Mouse (Mus musculus) frontal cortex, postnatal 10 days (tissue): ENCODE measurements around the gene Chrdl1.

Experiments
- DNase-seq, 2 experiments: peaks; one replicate each; pipeline ENCODE4 v3.0.0; 2022; ENCODE audit warnings: low spot score in 2 of 2, mixed read lengths in 1 of 2

Gene Chrdl1

GRCm38 (mm10) chrX:143393791-143394369 is at the start of gene Chrdl1:
Gene Chrdl1, minus strand, starts transcription at chrX:143394262.
- peak in 1 of 2 experiments; percentile 11 for DNase-seq

DNA sequence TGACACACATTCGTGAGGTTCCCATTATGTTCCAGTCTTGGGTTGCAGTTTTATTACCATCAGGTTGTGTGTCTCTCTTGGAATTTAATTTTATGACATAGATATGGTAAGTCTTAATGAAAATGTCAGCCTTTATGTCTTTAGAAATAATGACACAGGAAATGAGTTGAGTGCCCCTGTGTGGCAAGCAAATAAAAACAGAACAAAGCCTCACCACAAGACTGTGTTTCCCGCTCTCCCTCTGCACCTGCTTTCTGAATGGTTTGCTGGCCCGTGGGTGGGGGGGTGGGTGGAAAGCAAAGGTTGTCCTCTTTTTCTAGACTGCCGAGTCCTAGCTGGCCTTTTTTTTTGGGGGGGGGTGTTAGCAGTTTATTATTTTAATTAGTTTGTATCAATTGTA is 48.6 kb upstream of the Chrdl1 start:
- DNase-seq: no peak

DNA sequence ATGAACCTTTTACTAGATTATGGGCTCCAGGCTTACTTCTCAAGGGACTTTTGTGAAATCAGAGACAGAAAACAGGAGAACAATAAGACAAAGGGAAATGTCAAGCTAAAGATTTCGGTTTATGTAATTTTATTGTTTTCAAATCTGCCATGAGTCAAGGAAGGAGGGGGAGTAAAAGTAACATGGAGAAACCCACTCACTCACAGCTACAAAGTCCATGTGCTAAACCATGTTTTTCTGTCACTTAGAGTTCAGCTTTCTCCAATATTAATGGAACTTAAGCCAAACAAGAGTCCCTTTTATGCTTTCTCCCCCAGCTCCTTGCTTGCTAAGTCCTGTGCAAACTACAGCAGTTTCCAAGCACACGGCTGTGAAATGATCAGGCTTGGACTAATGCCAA is 10.5 kb upstream of the Chrdl1 start:
- no peak for DNase-seq

DNA sequence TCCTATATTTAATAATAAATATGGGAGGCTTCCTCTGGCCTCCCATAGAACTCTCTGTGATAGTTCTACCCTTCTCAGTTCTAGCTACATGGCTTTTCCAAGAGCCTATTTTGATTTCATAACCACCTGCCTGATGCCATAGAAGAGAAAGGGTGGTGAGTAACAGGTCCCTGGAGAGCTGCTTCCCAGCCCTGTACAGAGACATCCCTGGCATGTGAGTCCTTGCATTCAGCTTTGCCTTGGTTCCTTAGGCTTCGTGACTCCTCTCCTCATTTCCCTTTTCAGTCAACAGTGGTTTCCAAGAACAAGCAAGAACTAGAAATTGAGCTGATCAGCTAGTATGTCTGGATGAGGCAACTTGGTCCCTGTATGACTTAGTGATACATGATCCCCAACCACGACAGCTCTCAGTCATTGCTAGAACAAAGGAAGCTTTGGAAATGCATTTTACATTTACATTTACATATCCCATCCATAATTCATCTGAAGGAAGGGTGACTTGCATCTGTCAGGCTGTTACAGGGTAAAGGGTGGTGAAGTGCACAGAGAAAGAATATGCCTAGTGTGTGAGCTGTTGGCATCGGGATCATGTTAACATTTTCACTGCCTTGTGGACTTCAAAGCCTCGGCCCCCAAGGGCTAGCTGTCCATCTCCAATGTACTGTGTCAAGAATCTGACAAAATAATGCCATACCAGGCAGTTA is 27.7 kb downstream of the Chrdl1 start:
- no peak for DNase-seq

- DNase-seq: no peak
Observed at GRCm38 (mm10) chrX:143347227-143347626, 46.8 kb downstream of the Chrdl1 start.

- no peak for DNase-seq
Observed at GRCm38 (mm10) chrX:143346739-143347138, 47.3 kb downstream of the Chrdl1 start.

- DNase-seq: no peak
Observed at GRCm38 (mm10) chrX:143344509-143345495, 49.3 kb downstream of the Chrdl1 start.

GRCm38 (mm10) chrX:143338156-143338555 is 55.9 kb downstream of the Chrdl1 start:
- no peak for DNase-seq

- DNase-seq: no peak
Observed at GRCm38 (mm10) chrX:143337561-143337960, 56.5 kb downstream of the Chrdl1 start.

DNA sequence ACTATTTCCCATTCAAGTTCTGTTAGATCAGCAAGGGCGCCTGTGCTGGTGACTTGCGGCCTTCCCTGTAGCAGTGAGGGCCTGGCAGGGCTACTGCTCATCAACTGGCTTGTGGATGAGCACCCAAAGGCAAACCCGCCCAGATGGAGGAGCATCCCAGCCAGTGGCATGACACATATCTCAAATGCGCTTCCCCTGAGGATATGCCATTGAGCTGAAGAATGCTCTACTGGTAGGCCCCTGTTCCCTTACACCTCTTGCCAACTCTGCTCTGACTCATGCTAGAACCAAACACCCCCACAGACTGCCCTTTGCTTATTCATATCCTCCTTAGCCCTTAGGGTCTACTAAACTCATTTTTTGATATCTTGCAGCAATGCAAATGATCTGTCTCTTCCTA is 57.4 kb downstream of the Chrdl1 start:
- DNase-seq: no peak

- DNase-seq: no peak
Observed at GRCm38 (mm10) chrX:143335846-143336245, 58.2 kb downstream of the Chrdl1 start.

DNA sequence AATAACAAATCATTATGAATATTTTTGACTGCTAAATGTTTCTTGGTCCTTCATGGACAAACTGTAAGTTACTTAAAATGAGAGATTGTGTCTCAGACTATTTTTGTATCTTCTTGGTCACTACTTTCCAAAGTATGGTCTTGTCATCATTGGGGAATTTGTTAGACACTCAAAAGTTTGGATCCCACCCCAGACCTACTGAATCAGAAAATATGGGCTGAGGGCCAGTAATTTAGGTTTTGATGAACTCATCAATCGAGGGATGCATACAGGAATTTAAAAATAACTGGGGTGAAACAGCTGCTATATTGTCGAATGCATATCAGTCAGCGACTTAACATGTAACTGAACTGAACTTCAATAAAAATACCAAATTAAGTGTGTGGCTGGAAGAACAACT is 80.9 kb downstream of the Chrdl1 start:
- no peak for DNase-seq

GRCm38 (mm10) chrX:143294726-143295125 is 99.3 kb downstream of the Chrdl1 start:
- DNase-seq: no peak

GRCm38 (mm10) chrX:143275202-143275601 is 118.9 kb downstream of the Chrdl1 start:
- DNase-seq: no peak

DNA sequence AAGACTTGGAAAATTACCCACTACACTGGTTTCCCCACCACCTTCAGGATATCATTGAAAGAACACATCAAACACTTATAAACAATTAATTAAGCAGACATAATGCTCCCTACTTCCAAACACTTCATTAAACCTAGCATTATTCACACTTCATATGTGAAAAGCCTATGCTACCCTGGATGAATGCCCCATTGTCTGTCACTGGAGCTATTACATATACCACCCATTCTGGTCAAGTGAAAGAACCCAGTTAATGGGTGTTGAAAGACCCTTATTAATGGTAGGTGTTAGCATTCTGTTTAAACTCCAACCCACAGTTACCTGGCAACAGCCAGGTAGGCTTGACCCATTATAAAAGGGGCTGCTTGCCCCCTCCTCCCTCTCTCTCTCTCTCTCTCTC is 143.4 kb downstream of the Chrdl1 start:
- no peak for DNase-seq
